Mouse (Mus musculus): Measurements from ENCODE around the gene Nfatc4. TPM values are rescaled to one million over a fixed set of nuclear protein-coding genes. Genes with fewer than 3 reads are reported as not detected.

Gene Nfatc4
- polyA plus RNA-seq, 1 experiment = 2.8 TPM

- no peak for TF ChIP-seq MAX (IDR thresholded peaks at IDR 0.05; ENCODE audit: low read depth)
- TF ChIP-seq TCF3 (IDR thresholded peaks at IDR 0.05; ENCODE audit: insufficient read length, low read depth) = no peak
- TF ChIP-seq MYOG (IDR thresholded peaks at IDR 0.05; ENCODE audit: control insufficient read depth in 1 of 3, insufficient read depth in 1 of 3, insufficient read length in 2 of 3, low read depth in 2 of 3) = no peak
- TF ChIP-seq USF1 (IDR thresholded peaks at IDR 0.05; ENCODE audit: low read depth) = no peak
- no peak for TF ChIP-seq REST (IDR thresholded peaks at IDR 0.05; ENCODE audit: insufficient read depth, insufficient read length)
- no peak for TF ChIP-seq MYOD1 (IDR thresholded peaks at IDR 0.05; ENCODE audit: control insufficient read depth in 1 of 3, insufficient read length in 2 of 3, low read depth in 2 of 3)
- no peak for TF ChIP-seq TCF12 (IDR thresholded peaks at IDR 0.05; ENCODE audit: insufficient read depth, poor library complexity, severe bottlenecking)
- no peak for TF ChIP-seq POLR2AphosphoS2 (IDR thresholded peaks at IDR 0.05; ENCODE audit: insufficient read length, low read depth)
- TF ChIP-seq CEBPB (IDR thresholded peaks at IDR 0.05; ENCODE audit: insufficient read depth, poor library complexity, severe bottlenecking) = no peak
- TF ChIP-seq SRF (IDR thresholded peaks at IDR 0.05; ENCODE audit: control insufficient read depth, insufficient read length, low read depth) = no peak
- no peak for TF ChIP-seq POLR2A (IDR thresholded peaks at IDR 0.05; ENCODE audit: insufficient read length, low read depth)
- TF ChIP-seq E2F4 (IDR thresholded peaks at IDR 0.05; ENCODE audit: insufficient read depth) = no peak
- H3K36me3 ChIP-seq (ENCODE audit: control insufficient read depth, insufficient read depth) = no peaks in the 10 kb centered on the region
- no peak overlapping the region for H3K4me2 ChIP-seq (ENCODE audit: low read depth)
- no peak overlapping the region for H3ac ChIP-seq (ENCODE audit: control insufficient read depth, insufficient read length)
- no peak overlapping the region for H3K4me3 ChIP-seq
- no peaks in the 10 kb centered on the region for H3K27me3 ChIP-seq (ENCODE audit: control insufficient read depth, insufficient read depth, insufficient read length)
- H3K79me2 ChIP-seq (ENCODE audit: control insufficient read depth, insufficient read depth) = no peaks in the 10 kb centered on the region
Measured at GRCm38 (mm10) chr14:55819845-55820405, 3.0 kb upstream of the Nfatc4 start.

- Histone ChIP-seq H3K4me3 (no peak overlapping the region), H3K36me3 (ENCODE audit: control insufficient read depth, insufficient read depth) (no peaks in the 10 kb centered on the region), H3ac (ENCODE audit: control insufficient read depth, insufficient read length) (no peak overlapping the region), H3K4me2 (ENCODE audit: low read depth) (no peak overlapping the region), H3K27me3 (ENCODE audit: control insufficient read depth, insufficient read depth, insufficient read length) (no peaks in the 10 kb centered on the region), H3K79me2 (ENCODE audit: control insufficient read depth, insufficient read depth) (no peaks in the 10 kb centered on the region)
- TF ChIP-seq TCF3 (IDR thresholded peaks at IDR 0.05; ENCODE audit: insufficient read length, low read depth) (no peak), CEBPB (IDR thresholded peaks at IDR 0.05; ENCODE audit: insufficient read depth, poor library complexity, severe bottlenecking) (no peak), TCF12 (IDR thresholded peaks at IDR 0.05; ENCODE audit: insufficient read depth, poor library complexity, severe bottlenecking) (no peak), MYOG (IDR thresholded peaks at IDR 0.05; ENCODE audit: control insufficient read depth in 1 of 3, insufficient read depth in 1 of 3, insufficient read length in 2 of 3, low read depth in 2 of 3) (no peak), POLR2A (IDR thresholded peaks at IDR 0.05; ENCODE audit: insufficient read length, low read depth) (no peak), MYOD1 (IDR thresholded peaks at IDR 0.05; ENCODE audit: control insufficient read depth in 1 of 3, insufficient read length in 2 of 3, low read depth in 2 of 3) (no peak)
Measured at GRCm38 (mm10) chr14:55820576-55820975, 2.4 kb upstream of the Nfatc4 start.

GRCm38 (mm10) chr14:55822435-55822990 is 431 bp upstream of the Nfatc4 start:
- TF ChIP-seq E2F4 (IDR thresholded peaks at IDR 0.05; ENCODE audit: insufficient read depth) (no peak), REST (IDR thresholded peaks at IDR 0.05; ENCODE audit: insufficient read depth, insufficient read length) (no peak), TCF3 (IDR thresholded peaks at IDR 0.05; ENCODE audit: insufficient read length, low read depth) (no peak), USF1 (IDR thresholded peaks at IDR 0.05; ENCODE audit: low read depth) (no peak), POLR2A (IDR thresholded peaks at IDR 0.05; ENCODE audit: insufficient read length, low read depth) (no peak), POLR2AphosphoS2 (IDR thresholded peaks at IDR 0.05; ENCODE audit: insufficient read length, low read depth) (no peak), TCF12 (IDR thresholded peaks at IDR 0.05; ENCODE audit: insufficient read depth, poor library complexity, severe bottlenecking) (no peak), MYOD1 (IDR thresholded peaks at IDR 0.05; ENCODE audit: control insufficient read depth in 1 of 3, insufficient read length in 2 of 3, low read depth in 2 of 3) (no peak)
- H3K4me3 ChIP-seq = peak overlapping the region; percentile 31

GRCm38 (mm10) chr14:55824001-55824480 is 1.1 kb downstream of the Nfatc4 start:
- TF ChIP-seq CEBPB (IDR thresholded peaks at IDR 0.05; ENCODE audit: insufficient read depth, poor library complexity, severe bottlenecking) (no peak), POLR2AphosphoS2 (IDR thresholded peaks at IDR 0.05; ENCODE audit: insufficient read length, low read depth) (no peak), MYOG (IDR thresholded peaks at IDR 0.05; ENCODE audit: control insufficient read depth in 1 of 3, insufficient read depth in 1 of 3, insufficient read length in 2 of 3, low read depth in 2 of 3) (no peak), SRF (IDR thresholded peaks at IDR 0.05; ENCODE audit: control insufficient read depth, insufficient read length, low read depth) (no peak), POLR2A (IDR thresholded peaks at IDR 0.05; ENCODE audit: insufficient read length, low read depth) (no peak), USF1 (IDR thresholded peaks at IDR 0.05; ENCODE audit: low read depth) (no peak), MYOD1 (IDR thresholded peaks at IDR 0.05; ENCODE audit: control insufficient read depth in 1 of 3, insufficient read length in 2 of 3, low read depth in 2 of 3) (no peak), MAX (IDR thresholded peaks at IDR 0.05; ENCODE audit: low read depth) (no peak), TCF12 (IDR thresholded peaks at IDR 0.05; ENCODE audit: insufficient read depth, poor library complexity, severe bottlenecking) (no peak), REST (IDR thresholded peaks at IDR 0.05; ENCODE audit: insufficient read depth, insufficient read length) (no peak), TCF3 (IDR thresholded peaks at IDR 0.05; ENCODE audit: insufficient read length, low read depth) (no peak), E2F4 (IDR thresholded peaks at IDR 0.05; ENCODE audit: insufficient read depth) (no peak)
- no peaks in the 10 kb centered on the region for H3K36me3 ChIP-seq (ENCODE audit: control insufficient read depth, insufficient read depth)
- H3ac ChIP-seq (ENCODE audit: control insufficient read depth, insufficient read length) = peak overlapping the region; percentile 27
- peak overlapping the region; percentile 31 for H3K4me3 ChIP-seq
- no peaks in the 10 kb centered on the region for H3K27me3 ChIP-seq (ENCODE audit: control insufficient read depth, insufficient read depth, insufficient read length)
- peak overlapping the region; percentile 83 for H3K4me2 ChIP-seq (ENCODE audit: low read depth)
- no peaks in the 10 kb centered on the region for H3K79me2 ChIP-seq (ENCODE audit: control insufficient read depth, insufficient read depth)

More at GRCm38 (mm10) chr14:55822435-55822990, 431 bp upstream of the Nfatc4 start:
- Histone ChIP-seq H3K36me3 (ENCODE audit: control insufficient read depth, insufficient read depth) (no peaks in the 10 kb centered on the region), H3ac (ENCODE audit: control insufficient read depth, insufficient read length) (no peak overlapping the region), H3K4me2 (ENCODE audit: low read depth) (peak overlapping the region; percentile 83), H3K79me2 (ENCODE audit: control insufficient read depth, insufficient read depth) (no peaks in the 10 kb centered on the region), H3K27me3 (ENCODE audit: control insufficient read depth, insufficient read depth, insufficient read length) (no peaks in the 10 kb centered on the region)
